Mouse (Mus musculus) c-Kit-positive CD71-positive TER-119-negative erythroid progenitor cells, embryonic 14.5 days (primary cell): Measurements from ENCODE around the gene Hsf4.

Experiments used
- DNase-seq: peaks from one replicate; pipeline ENCODE4 v3.0.0-alpha.2; 2013; ENCODE audit warnings: low read depth

Gene Hsf4

GRCm38 (mm10) chr8:105305211-105306145, 35.9 kb downstream of the Hsf4 start, which contains the start of gene Elmo3:
Gene Elmo3 (plus strand): TSS chr8:105305601.
- DNase-seq: no peak

- no peak for DNase-seq
Observed at GRCm38 (mm10) chr8:105306146-105306691, 36.6 kb downstream of the Hsf4 start.

- DNase-seq: no peak
Observed at GRCm38 (mm10) chr8:105307670-105308069, 38.1 kb downstream of the Hsf4 start.

GRCm38 (mm10) chr8:105308428-105308827, 38.8 kb downstream of the Hsf4 start:
- DNase-seq: no peak

GRCm38 (mm10) chr8:105309142-105309847, 39.7 kb downstream of the Hsf4 start:
- DNase-seq: no peak

- DNase-seq: no peak
Observed at GRCm38 (mm10) chr8:105310118-105310517, 40.5 kb downstream of the Hsf4 start.

- DNase-seq: no peak
Observed at GRCm38 (mm10) chr8:105311718-105312117, 42.1 kb downstream of the Hsf4 start.

- no peak for DNase-seq
Observed at GRCm38 (mm10) chr8:105312891-105313481, 43.4 kb downstream of the Hsf4 start.

- DNase-seq: no peak
Observed at GRCm38 (mm10) chr8:105313622-105314402, 44.2 kb downstream of the Hsf4 start.

GRCm38 (mm10) chr8:105315073-105315769, 45.6 kb downstream of the Hsf4 start:
- DNase-seq: no peak

- no peak for DNase-seq
Observed at GRCm38 (mm10) chr8:105317941-105318340, 48.3 kb downstream of the Hsf4 start.

GRCm38 (mm10) chr8:105318662-105319190, 49.1 kb downstream of the Hsf4 start:
- DNase-seq: no peak

GRCm38 (mm10) chr8:105323183-105323582, 53.6 kb downstream of the Hsf4 start:
- DNase-seq: no peak
